Mouse (Mus musculus) adrenal gland, postnatal 14 days (tissue): ENCODE data around the gene Ltbp1. TPM values are rescaled to one million over a fixed set of nuclear protein-coding genes. Genes with fewer than 3 reads are reported as not detected.

ENCODE experiments used
- DNase-seq: peaks from one replicate; pipeline ENCODE4 v3.0.0; 2021; ENCODE audit warnings: mixed read lengths
- total RNA-seq: library from RNA; stranded (reverse); gene quantifications from 2 replicates; pipeline ENCODE4 v1.2.3, GENCODE M21; 2021

Gene Ltbp1
- total RNA-seq, 1 experiment from 2014 or later: 12.7 TPM

- DNase-seq: no peak
Observed at GRCm38 (mm10) chr17:75238655-75239054, 233.3 kb downstream of the Ltbp1 start.

- no peak for DNase-seq
Observed at GRCm38 (mm10) chr17:75239545-75239944, 234.2 kb downstream of the Ltbp1 start.

- DNase-seq: no peak
Observed at GRCm38 (mm10) chr17:75242086-75242485, 236.7 kb downstream of the Ltbp1 start.

GRCm38 (mm10) chr17:75243221-75243620 is 237.9 kb downstream of the Ltbp1 start:
- no peak for DNase-seq

- DNase-seq: no peak
Observed at GRCm38 (mm10) chr17:75244148-75244547, 238.8 kb downstream of the Ltbp1 start.

GRCm38 (mm10) chr17:75245085-75245484 is 239.7 kb downstream of the Ltbp1 start:
- no peak for DNase-seq

GRCm38 (mm10) chr17:75248632-75249031 is 243.3 kb downstream of the Ltbp1 start:
- DNase-seq: no peak

- no peak for DNase-seq
Observed at GRCm38 (mm10) chr17:75250571-75250970, 245.2 kb downstream of the Ltbp1 start.

- DNase-seq: no peak
Observed at GRCm38 (mm10) chr17:75251094-75251493, 245.7 kb downstream of the Ltbp1 start.

GRCm38 (mm10) chr17:75252540-75252939 is 247.2 kb downstream of the Ltbp1 start:
- no peak for DNase-seq

GRCm38 (mm10) chr17:75254909-75255308 is 249.5 kb downstream of the Ltbp1 start:
- DNase-seq: no peak

GRCm38 (mm10) chr17:75255967-75256366 is 250.6 kb downstream of the Ltbp1 start:
- no peak for DNase-seq

- no peak for DNase-seq
Observed at GRCm38 (mm10) chr17:75258427-75258826, 253.1 kb downstream of the Ltbp1 start.

GRCm38 (mm10) chr17:75263336-75263990 is 258.1 kb downstream of the Ltbp1 start:
- DNase-seq: no peak

GRCm38 (mm10) chr17:75268506-75268905 is 263.1 kb downstream of the Ltbp1 start:
- no peak for DNase-seq

- DNase-seq: no peak
Observed at GRCm38 (mm10) chr17:75272446-75272845, 267.1 kb downstream of the Ltbp1 start.

- DNase-seq: no peak
Observed at GRCm38 (mm10) chr17:75273272-75273671, 267.9 kb downstream of the Ltbp1 start.

- no peak for DNase-seq
Observed at GRCm38 (mm10) chr17:75275302-75275701, 269.9 kb downstream of the Ltbp1 start.

- DNase-seq: no peak
Observed at GRCm38 (mm10) chr17:75278106-75278505, 272.7 kb downstream of the Ltbp1 start.

- DNase-seq: no peak
Observed at GRCm38 (mm10) chr17:75278561-75278960, 273.2 kb downstream of the Ltbp1 start.

- no peak for DNase-seq
Observed at GRCm38 (mm10) chr17:75281345-75281744, 276.0 kb downstream of the Ltbp1 start.

- DNase-seq: no peak
Observed at GRCm38 (mm10) chr17:75284876-75285708, 279.7 kb downstream of the Ltbp1 start.

- DNase-seq: no peak
Observed at GRCm38 (mm10) chr17:75292986-75293385, 287.6 kb downstream of the Ltbp1 start.

- peak; percentile 34 for DNase-seq
Observed at GRCm38 (mm10) chr17:75293725-75294124, 288.4 kb downstream of the Ltbp1 start.
